Mouse (Mus musculus): ENCODE data around the gene Armc9.
A peak's percentile ranks its signal among the peaks of the same experiment; 100 is the strongest.

The Armc9 gene

DNA sequence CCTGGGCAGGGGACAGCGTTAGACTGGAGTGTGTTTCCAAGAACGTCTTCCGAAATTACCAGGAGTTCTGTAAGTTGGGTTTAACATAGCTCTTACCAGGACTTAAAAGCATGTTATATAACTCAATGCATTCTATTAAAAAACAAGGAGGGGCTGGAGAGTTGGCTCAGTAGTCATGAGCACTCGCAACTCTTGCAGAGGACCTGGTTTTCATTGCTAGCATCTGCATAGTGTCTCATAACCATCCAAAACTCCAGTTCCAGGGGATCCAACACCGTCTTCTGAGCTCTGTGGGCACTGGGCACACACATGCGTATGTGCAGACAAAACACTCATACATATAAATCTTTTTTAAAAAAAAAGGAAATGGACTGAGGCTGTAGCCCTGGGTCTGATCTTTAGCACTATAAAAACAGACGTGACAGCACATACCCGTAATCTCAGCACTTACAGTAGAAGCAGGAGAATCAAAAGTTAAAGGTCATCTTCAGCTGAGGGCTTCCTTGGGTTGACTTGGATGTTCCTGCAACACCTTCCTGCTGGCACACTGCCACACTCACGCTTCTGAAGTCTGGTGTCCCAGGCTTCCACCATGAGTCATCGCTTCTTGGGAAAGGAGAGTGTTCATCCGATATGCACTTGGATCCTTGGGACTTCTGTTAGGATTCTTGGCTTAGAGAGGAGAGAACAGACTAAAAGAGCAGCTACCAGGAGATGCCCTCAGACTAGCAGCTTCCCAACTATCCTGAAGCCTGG lies 127.4 kb downstream of the Armc9 start:
- DNase-seq (ENCODE audit: low spot score in 2 of 2) = no peak

DNA sequence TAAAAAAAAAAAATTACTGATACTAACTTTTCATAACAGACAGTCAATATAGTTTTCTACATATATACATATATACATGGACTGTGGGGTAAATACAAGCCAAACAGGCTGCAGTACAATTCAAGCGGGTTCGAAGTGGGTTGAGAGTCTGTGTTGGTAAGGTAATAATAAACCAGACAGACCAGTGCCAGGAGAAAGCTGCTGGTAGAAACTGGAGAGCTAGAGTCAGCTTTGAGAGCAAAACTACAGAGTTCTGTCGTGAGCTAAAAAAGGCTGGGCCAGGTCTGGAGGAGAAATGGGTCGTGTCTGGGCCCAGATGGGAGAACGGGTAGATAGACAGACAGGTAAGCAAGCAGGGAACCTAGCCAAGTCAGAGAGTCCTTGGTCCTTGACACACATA lies 129.5 kb downstream of the Armc9 start:
- no peak for DNase-seq (ENCODE audit: low spot score in 2 of 2)

GRCm38 (mm10) chr1:86285295-86285694 lies 130.7 kb downstream of the Armc9 start:
- DNase-seq (ENCODE audit: low spot score in 2 of 2) = no peak

DNA sequence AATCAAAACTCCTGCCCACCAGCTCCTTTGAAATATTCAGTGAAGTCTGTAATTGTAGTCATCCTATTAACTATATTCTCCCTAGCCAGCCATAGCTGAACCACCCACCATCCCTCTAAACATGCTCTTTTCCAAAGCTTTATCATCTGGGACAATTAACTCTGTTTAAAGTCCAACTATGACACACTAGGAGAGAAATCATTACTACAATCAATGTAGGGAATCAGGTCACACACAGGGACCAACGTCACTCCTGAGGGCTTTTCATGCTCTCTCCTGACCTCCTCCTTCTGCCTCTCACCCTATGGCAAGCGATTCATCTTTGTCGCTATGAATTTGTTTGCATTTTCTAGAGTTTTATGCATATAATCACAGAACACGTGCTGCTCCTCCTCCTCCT lies 132.9 kb downstream of the Armc9 start:
- no peak for DNase-seq (ENCODE audit: low spot score in 2 of 2)

- no peak for DNase-seq (ENCODE audit: low spot score in 2 of 2)
Observed at GRCm38 (mm10) chr1:86290452-86290851, 135.9 kb downstream of the Armc9 start.

- no peak for DNase-seq (ENCODE audit: low spot score in 2 of 2)
Observed at GRCm38 (mm10) chr1:86293091-86293490, 138.5 kb downstream of the Armc9 start.

DNA sequence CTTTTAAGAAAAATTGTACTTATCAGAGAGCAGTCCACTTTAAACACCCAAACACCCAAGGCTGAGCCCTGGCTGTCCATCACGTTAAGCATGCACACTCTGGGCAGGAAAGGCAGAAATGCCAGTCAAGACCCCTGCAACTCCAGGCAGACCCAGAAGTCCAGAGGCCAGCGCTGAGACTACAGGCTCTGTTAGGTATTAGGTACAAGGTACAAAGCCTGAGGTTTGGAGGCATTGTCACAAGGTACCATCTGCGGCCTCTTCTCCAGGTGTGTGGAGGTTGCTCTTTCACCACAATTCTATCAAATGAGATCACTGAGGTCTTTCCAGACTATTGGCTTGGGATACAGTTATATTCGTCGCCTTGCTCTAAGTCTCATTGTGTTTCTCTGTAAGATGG lies 139.3 kb downstream of the Armc9 start:
- no peak for DNase-seq (ENCODE audit: low spot score in 2 of 2)

DNA sequence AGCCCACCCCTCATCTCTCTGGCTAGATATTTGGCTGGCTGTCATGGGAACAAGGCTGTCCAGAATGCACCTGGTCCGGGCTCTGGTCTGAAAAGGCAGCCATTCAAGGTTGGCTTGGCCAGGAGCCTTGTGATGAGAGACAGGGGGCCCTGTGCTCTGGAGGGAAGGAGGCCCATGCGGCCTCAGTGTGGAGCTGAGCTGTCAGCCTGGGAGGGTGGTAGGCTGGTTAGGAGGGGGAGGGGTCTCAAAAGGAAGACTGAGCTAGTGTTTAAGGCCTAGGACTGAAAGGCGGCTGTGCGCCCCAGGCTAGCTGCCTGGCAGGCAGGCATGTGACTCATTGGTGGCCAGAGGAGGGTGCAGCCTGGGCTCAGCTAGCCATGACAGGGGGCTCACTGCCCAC lies 139.9 kb downstream of the Armc9 start:
- DNase-seq (ENCODE audit: low spot score in 2 of 2) = no peak

- DNase-seq (ENCODE audit: low spot score in 2 of 2) = no peak
Observed at GRCm38 (mm10) chr1:86300093-86300492, 145.5 kb downstream of the Armc9 start.

GRCm38 (mm10) chr1:86300731-86301130 lies 146.2 kb downstream of the Armc9 start:
- no peak for DNase-seq (ENCODE audit: low spot score in 2 of 2)

DNA sequence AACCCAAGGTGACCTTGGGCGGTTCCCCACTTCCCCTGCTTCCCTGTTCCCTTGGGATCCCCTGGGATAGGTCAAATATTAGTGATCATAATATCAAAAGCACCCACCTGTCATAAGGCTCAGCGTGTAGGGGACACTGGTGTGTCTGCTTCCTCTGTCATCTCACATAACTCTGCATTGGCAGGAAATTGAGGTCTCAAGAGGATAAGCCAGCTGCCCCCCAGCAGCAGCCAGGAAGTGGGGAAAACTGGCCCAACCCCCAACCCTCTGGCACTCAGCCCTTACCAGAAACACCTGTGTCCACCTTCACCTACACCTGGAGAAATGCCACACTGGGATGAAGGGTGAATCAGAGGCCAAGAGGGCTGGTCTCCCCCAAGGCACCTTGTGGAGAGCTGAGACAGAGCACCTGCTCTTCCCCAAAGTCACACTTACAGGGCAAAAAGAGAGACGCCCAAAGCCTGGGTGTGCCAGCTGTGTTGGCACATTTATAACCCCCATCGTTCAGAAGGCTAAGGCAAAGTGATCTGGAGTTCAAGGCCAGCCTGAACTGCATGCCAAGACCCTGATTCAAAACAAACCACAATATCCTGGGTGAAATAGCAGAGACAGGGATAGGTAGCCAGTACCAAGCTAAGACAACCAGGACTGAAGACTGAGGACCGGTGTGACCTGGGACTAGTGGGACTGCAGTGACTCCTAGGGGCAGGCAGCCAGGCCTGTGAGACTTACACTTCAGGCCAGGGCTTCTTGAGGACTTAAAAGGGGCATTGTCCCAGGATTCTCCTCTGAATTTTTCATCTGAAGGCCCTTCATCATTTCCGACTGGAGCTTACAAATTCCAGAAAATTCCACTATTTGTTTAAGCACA lies 146.9 kb downstream of the Armc9 start:
- DNase-seq (ENCODE audit: low spot score in 2 of 2) = no peak

DNA sequence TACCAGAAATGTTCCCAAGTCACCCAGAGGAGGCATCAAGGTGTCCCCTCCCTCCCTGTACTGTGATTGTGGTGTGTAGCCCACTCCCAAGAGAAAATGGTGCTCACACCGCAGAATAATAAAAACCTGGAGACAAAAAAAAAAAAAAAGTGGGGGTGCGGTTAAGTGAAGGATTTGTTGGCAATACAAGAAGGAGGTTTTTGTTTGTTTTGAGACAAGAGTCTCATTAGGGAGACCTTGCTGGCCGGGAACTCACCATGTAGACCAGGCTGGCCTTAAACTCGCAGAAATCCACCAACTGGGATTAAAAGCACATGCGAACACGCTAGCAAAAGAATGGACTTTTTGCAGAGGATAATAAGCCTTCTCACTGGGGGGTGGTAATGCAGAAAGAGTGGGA lies 148.0 kb downstream of the Armc9 start, which contains the start of gene B3gnt7:
Gene B3gnt7, plus strand, starts transcription at position 301 of the 400 bp plus-strand sequence.
- no peak for DNase-seq (ENCODE audit: low spot score in 2 of 2)

- peak in 1 of 2 experiments; percentile 11 for DNase-seq (ENCODE audit: low spot score in 2 of 2)
Observed at GRCm38 (mm10) chr1:86303063-86303872, 148.7 kb downstream of the Armc9 start.

DNA sequence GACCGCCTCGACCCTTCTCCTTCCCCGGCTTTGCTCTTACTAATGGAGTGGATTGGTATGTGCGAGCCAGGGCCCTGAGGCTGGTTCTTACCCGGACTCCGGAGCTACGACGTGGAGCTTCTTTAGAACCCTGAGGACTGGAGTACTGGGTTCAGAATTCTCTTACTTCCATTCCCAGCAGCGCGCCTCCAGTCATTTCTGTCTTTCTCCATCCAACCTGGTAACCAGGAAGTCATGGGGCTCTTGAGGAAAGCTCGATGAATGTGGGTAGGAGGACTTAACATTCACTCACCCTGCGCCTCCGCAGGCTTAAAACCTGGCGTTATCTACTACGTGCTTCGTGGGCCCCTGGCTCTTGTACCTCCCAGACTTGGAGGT lies 149.3 kb downstream of the Armc9 start:
- no peak for DNase-seq (ENCODE audit: low spot score in 2 of 2)

GRCm38 (mm10) chr1:86306686-86307085 lies 152.1 kb downstream of the Armc9 start:
- no peak for DNase-seq (ENCODE audit: low spot score in 2 of 2)

GRCm38 (mm10) chr1:86307177-86307762 lies 152.7 kb downstream of the Armc9 start:
- DNase-seq (ENCODE audit: low spot score in 2 of 2) = no peak

- no peak for DNase-seq (ENCODE audit: low spot score in 2 of 2)
Observed at GRCm38 (mm10) chr1:86307871-86308641, 153.5 kb downstream of the Armc9 start.

- DNase-seq (ENCODE audit: low spot score in 2 of 2) = no peak
Observed at GRCm38 (mm10) chr1:86309270-86309833, 154.8 kb downstream of the Armc9 start.

GRCm38 (mm10) chr1:86310536-86311310 lies 156.1 kb downstream of the Armc9 start:
- DNase-seq (ENCODE audit: low spot score in 2 of 2) = no peak

All from heart, adult 9 months (tissue).